Mouse (Mus musculus) heart, postnatal 10 days (tissue): ENCODE measurements around the gene Ly6g6e. TPM values are rescaled to one million over a fixed set of nuclear protein-coding genes. Genes with fewer than 3 reads are reported as not detected.
A peak's percentile ranks its signal among the peaks of the same experiment; 100 is the strongest.

Experiments used
- DNase-seq, 2 experiments: peaks; one replicate each; pipeline ENCODE4 v3.0.0; 2021
- intact Hi-C: fragments of 180-260 bp; cut with DNase I; formaldehyde crosslinking; loops from one replicate; pipeline ENCODE4 v1.15.1; 2025
- total RNA-seq, 2 experiments: library from RNA; stranded (reverse); gene quantifications; 2 replicates each; pipeline ENCODE4 v1.2.3; 2021

Gene Ly6g6e
- total RNA-seq, 2 experiments from 2014 or later, result 0.24 to 0.37 TPM

- intact Hi-C loops, result no loop called here
- no peak for DNase-seq
These were observed 27.7 kb upstream of the Ly6g6e start for GRCm38 (mm10) chr17:35048932-35049440.

DNA sequence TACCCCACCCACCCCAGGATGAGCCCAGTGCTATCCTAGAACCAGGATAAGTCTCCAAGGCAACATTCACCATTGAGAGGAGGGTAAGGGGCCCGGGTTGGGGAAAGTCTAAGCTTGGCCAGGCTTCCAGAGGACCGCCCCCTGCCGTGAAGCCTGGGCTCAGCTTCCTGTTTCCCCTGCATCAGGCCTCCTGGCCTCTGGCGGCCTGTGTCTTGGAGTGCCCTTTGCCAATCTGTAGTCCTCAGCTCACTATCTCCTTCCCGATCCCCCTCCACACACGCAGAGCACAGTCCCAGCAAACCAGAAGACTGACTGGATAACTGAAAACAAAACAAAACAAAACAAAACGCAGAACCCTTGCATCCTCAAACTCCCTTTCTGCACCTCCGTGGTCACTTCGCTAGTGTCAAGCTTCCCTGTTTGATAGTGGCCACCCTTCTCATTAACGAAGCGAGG, 27.1 kb upstream of the Ly6g6e start, which contains the start of gene Clic1:
Gene Clic1, plus strand, starts transcription at position 406 of the 456 bp plus-strand sequence.
- peak; percentile 70 to 71 for DNase-seq
- intact Hi-C loops, result no loop called here

DNA sequence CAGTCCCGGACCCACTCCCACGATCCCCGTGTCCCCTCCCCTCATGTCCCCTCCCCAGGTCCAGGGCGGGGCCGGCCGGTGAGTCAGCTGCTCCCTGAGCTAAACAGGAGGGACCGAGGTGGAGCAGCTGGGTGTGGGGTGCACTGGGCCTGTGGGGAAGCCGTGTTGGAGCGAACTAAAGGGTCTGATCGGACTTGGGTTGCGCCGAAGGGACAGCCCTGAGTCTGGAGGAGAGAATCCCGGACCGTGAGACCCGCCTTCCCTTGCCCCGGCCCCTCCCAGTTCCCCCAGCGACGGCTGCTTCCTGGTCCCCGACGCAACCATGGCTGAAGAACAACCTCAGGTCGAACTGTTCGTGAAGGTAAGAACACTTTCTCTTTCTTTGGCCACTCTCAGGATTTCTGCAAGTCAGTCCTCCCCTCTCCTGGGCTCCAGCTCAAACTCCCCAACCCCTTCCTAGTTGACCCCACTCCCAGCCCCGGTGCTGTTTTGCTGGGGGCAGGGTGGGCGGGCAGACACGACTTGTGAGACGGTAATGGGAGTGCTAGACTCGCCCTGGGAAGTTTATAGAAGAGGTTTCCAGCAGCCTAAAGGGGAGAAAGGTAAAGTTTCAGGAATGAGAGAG, 26.5 kb upstream of the Ly6g6e start:
- intact Hi-C loops, result no loop called here
- peak; percentile 87 for DNase-seq

- intact Hi-C loops, result no loop called here
- DNase-seq, result peak; percentile 90 to 91
These were observed 25.3 kb upstream of the Ly6g6e start for GRCm38 (mm10) chr17:35051156-35052086.

DNA sequence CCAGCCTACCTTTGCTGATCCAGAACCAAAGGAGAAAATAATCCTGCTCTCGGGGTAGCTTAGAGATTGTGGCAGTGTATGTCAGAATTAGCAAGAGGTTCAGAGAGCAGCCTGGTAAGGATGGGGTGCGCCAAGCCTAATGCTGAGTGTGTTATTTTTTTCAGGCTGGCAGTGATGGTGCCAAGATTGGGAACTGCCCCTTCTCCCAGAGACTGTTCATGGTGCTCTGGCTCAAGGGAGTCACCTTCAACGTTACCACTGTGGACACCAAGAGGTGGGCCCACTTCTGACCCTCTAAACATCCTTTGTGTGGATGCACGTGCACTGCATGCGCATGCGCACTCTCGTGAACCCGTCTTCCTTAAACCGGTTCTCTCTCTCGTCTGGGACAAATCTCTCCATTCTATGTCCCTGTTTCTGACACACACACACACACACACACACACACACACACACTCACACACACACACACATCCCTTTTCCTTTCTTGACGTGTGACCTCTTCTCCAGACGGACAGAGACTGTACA, 24.4 kb upstream of the Ly6g6e start:
- intact Hi-C loops, result no loop called here
- no peak for DNase-seq

- no peak for DNase-seq
- intact Hi-C loops, result no loop called here
These were observed 20.8 kb upstream of the Ly6g6e start for GRCm38 (mm10) chr17:35055691-35056495.

- intact Hi-C loops, result no loop called here
- no peak for DNase-seq
These were observed 19.6 kb upstream of the Ly6g6e start for GRCm38 (mm10) chr17:35057090-35057489.

DNA sequence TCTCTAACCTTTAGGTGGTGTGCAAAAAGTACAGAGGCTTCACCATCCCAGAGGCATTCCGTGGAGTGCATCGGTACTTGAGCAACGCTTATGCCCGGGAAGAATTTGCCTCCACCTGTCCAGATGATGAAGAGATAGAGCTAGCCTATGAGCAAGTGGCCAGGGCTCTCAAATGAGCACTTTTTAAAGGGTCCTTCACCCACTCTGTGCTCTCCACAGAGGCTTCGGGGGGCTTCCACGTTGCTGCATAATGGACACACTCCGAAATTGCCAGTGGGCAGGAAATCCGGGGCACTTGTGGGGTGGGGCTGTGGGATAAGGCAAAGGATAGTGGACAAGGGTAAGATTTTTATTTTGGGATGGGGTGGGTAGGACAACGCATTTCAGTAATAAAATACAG, 18.4 kb upstream of the Ly6g6e start:
- DNase-seq, result no peak
- intact Hi-C loops, result loop anchor here (2.0 kb wide), 1 partner anchor 30 kb away; the partner anchor contains the start of gene Abhd16a

DNA sequence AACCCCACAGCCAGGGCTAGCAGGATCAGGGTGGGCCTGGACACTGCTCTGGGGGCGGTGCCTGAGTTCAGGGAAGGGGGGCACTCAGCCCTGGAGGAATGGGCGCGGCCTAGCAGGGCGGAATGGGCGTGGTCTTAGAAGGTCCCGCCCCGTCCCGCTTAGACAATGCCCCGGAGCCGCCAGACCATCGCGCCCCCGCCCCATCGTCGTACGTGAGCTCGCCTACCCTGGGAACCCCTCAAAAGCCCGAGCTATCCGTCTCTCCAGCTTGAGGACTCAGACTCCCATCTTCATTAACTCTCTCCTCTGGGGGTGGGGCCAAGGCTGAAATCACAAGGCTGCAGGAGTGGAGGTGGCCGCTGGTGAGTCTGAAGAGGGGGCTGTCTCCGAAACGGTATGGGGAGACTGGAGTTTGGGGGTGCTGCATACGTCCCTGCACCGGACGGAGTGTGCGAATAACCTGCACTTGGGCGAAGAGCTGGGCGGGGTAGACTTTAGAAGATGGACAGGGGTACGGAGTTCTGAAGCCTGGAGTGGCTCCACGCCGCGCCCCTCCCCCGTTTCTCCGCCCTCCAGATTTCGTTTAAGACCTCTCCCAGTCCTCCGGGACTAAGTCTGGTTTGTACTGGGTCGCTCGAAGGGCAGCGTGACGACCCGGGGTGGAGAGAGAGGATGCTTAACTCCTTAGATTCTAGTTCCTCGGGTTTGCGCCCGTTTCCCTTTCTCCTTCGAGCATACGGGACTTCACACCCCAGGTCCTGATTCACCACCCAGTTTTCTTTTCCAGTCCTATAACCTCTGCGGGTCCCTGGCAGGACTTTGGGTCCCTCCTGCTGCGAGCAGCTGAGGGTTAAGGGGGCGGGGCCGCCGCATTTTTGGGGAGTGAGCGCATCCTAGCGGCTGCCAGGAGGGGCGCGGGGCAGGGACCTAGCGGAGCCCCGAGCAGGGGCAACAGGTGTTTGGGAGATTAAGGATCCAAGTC, 17.5 kb upstream of the Ly6g6e start, which contains the start of gene Ddah2:
Gene Ddah2, plus strand, starts transcription at position 125 of the 982 bp plus-strand sequence.
- DNase-seq, result peak; percentile 95
- intact Hi-C loops, result loop anchor here (1.0 to 2.0 kb wide), 2 partner anchors 30 to 38 kb away; partner anchors contain the start of gene Abhd16a

DNA sequence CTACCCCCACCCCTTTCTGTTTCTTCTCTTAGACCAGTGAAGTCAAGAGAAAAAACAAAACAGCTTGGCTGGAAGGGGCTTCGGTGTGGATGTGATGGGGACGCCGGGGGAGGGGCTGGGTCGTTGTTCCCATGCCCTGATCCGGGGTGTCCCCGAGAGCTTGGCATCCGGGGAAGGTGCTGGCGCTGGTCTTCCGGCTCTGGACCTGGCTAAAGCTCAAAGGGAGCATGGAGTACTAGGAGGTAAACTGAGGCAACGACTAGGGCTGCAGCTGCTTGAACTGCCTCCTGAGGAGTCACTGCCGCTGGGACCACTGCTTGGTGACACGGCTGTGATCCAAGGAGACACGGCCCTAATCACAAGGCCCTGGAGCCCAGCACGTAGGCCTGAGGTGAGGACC, 16.6 kb upstream of the Ly6g6e start:
- no peak for DNase-seq
- intact Hi-C loops, result loop anchor here (5.0 kb wide), 1 partner anchor 47 kb away; the partner anchor contains the start of gene Ly6g5c

GRCm38 (mm10) chr17:35060737-35061297, 15.9 kb upstream of the Ly6g6e start:
- intact Hi-C loops, result loop anchor here (5.0 kb wide), 1 partner anchor 46 kb away; the partner anchor contains the start of gene Ly6g5c
- DNase-seq, result no peak

DNA sequence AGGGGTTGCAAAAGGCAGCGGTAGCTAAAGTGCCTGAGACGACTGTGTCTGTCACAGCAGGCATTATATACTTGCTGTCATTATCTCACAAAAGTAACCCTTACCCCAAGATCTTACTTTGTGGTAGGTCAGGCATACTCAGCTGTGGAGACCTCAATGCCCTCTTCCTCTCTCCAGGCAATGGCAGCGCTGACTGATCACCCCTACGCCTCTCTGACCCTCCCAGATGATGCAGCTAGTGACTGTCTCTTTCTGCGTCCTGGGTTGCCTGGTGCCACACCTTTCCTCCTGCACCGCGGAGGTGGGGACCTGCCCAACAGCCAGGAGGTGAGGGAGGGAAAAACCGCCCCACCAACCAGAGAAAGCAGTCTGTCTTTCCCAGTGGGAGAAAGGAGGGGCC, 15.4 kb upstream of the Ly6g6e start:
- no peak for DNase-seq
- intact Hi-C loops, result loop anchor here (5.0 kb wide), 1 partner anchor 46 kb away; the partner anchor contains the start of gene Ly6g5c

- intact Hi-C loops, result loop anchor here (5.0 kb wide), 1 partner anchor 44 kb away; the partner anchor contains the start of gene Ly6g5c
- peak in 1 of 2 experiments; percentile 59 for DNase-seq
These were observed 13.2 kb upstream of the Ly6g6e start for GRCm38 (mm10) chr17:35063466-35063865.

DNA sequence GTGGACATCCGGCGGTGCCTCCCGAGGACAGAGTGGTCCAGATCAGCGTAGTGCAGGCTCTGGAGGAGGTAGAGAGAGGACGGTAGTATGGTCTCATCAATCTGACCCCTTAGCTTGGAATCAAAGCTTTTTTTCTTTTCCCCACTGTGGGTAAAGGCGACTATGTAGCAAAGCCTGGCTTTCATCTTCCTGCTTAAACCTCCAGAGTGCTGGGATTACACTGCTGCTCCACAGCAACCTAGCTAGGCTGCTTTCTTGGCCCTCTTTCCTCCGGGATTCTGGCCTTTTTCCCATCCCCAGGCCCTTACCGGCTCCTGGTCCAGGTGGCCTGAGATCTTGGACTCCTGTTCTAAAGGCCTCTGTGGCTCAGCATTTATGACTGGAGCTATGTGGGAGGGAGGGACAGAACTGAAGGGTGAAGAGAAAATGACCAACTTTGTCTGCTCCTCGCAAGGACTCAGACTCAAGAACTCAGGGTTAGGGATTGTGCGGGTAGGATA, 12.3 kb upstream of the Ly6g6e start:
- no peak for DNase-seq
- intact Hi-C loops, result loop anchor here (5.0 kb wide), 1 partner anchor 43 kb away; the partner anchor contains the start of gene Ly6g5c

DNA sequence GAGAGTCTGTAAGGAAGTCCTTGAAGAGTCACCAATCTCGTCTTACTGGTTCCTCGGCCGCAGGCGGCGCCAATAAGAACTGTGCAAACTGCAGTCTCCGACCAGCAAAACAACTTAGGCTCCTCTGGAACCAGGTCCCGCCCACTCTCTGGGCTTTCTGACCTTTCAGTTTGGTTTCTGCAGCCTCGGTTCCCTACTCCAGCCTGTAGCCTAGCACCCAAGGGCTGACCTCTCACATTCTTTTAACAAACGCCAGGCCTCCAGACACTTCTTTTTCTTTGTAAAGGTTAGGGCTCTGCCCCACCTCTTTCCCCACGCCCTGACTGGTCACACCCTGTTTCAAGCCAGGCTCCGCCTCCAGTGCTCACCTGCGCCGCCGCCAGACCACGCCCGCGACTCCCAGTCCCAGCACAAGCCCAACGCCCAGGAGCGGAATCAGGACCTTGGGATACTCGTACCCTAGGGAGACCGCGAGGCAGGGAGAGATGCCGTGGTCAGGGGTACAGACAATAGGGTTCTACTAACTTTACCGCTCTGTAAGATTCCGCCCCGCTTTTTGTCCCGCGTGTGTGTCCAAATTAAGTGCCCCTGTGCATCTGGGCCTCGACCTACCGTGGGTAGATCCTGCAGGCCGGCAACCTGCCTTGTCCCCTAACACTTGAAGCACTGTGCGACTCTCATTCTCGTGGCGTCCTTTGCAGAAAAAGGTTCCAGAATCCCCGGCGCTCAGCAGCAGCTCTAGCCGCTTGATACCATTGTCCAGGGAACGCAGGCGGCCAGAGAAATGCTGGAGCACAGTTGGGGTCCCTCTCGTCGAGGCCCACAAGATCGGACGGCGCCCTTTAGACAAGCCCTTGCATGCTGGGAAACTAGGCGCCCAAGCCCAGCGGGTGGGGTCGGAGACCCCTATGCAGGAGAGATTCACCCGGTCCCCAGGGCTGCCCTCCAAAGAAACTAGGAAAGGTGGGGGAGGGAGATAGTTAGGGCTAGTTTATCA, 11.5 kb upstream of the Ly6g6e start, which contains the start of gene Ly6g6c:
Gene Ly6g6c, plus strand, starts transcription at position 438 of the 997 bp plus-strand sequence.
- peak in 1 of 2 experiments; percentile 62 for DNase-seq
- intact Hi-C loops, result loop anchor here (5.0 kb wide), 1 partner anchor 42 kb away; the partner anchor contains the start of gene Ly6g5c

DNA sequence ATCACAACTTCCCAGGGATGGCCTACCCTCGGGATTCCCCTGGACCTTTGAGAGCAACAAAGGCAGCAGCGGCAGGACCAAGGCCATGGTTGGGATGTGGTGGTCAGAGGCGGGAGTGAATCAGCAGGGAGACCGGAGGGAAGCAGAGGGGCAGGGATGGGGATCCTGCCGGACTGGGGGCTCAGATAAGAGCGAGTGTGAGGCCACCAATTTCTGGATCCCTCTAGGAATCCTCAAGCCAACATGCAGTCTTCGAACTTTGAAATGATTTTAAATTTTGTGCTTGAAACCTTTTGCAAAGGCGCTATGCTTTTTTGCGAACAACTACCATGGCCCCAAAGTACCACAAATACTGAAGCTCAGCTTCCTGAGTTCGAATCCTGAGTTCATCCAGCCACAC, 10.6 kb upstream of the Ly6g6e start, which contains the start of gene Mpig6b:
Gene Mpig6b, minus strand, starts transcription at position 101 of the 400 bp plus-strand sequence.
- no peak for DNase-seq
- intact Hi-C loops, result no loop called here
